11 mouse cellular contexts compared by ENCODE assay signal in the genomic region with DNA sequence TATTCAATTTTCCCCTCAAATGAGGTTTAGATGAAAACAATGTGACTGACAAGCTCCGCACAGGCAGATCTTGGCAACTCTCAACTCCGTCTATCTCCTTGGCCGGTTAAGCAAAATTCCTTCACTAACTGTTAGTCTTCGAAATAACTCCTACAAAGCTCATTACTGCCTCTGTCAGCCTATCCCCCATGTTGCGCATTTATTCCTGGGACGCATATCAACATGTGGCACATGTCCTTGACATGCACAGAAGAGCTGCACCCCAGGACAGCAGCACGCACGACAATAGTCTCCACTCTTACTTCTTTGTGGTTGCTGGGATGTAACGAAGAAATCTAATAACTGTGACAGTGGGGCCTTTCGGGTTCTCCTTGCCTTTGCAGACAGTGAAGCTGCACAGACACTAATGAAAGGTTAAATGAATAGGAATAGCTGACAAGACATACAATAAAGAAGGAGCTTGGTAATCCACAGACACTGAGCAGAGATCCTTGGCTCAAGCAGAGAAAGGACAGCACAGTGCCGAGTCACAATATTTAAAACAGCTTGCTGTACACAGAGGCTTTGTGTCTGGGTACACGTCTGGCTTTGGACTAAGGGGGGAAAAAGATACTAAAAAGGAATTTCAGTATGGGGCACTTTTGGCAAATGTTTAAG. TPM values are rescaled to one million over a fixed set of nuclear protein-coding genes. Genes with fewer than 3 reads are reported as not detected.
A peak's percentile ranks its signal among the peaks of the same experiment; 100 is the strongest.
DNase-seq lines count a peak whose midpoint lies in the region; ATAC-seq and TF ChIP-seq lines count a peak whose summit lies in the region.
"Had no signal": no experiment of that assay in that cellular context is flagged by ENCODE, and none has a peak within 500 bp of the region (broad histone marks: within the 10 kb centered on the region; RNA-seq: fewer than 3 reads in every experiment).

No protein-coding gene starts in this region.

- no peaks in the 10 kb centered on the region for H3K9me3 ChIP-seq in hindbrain, embryonic 11.5 days (ENCODE audit: control insufficient read depth, low read length)
- H3K9me3 ChIP-seq in midbrain, embryonic 11.5 days (ENCODE audit: control insufficient read depth, low read length), result no peaks in the 10 kb centered on the region
- H3K9me3 ChIP-seq: liver, embryonic 15.5 days had no signal

- H3K36me3 ChIP-seq in testis, adult 2 months (ENCODE audit: control insufficient read depth, insufficient read depth, low read length), result no peaks in the 10 kb centered on the region
- H3K36me3 ChIP-seq in hindbrain, embryonic 11.5 days (ENCODE audit: control insufficient read depth, insufficient read depth, low read length), result no peaks in the 10 kb centered on the region
- no peaks in the 10 kb centered on the region for H3K36me3 ChIP-seq in midbrain, embryonic 11.5 days (ENCODE audit: control insufficient read depth, insufficient read depth, low read length)
- H3K36me3 ChIP-seq: liver, embryonic 15.5 days had no signal

- WGBS in hindbrain, embryonic 11.5 days, result 44% methylated on average over 12 of the region's 12 CpGs
- WGBS in midbrain, embryonic 11.5 days, result 40% methylated on average over 12 of the region's 12 CpGs

- peak overlapping the region; percentile 21; the same call in 1 of the 2 replicates for H3K27ac ChIP-seq in testis, adult 2 months (ENCODE audit: control insufficient read depth, insufficient read depth, low read depth, low read length)
- 0 out of 2 replicates have a peak overlapping the region, but pooled peaks have one; percentile 17 for H3K27ac ChIP-seq in hindbrain, embryonic 11.5 days (ENCODE audit: low read depth, low read length)
- H3K27ac ChIP-seq in midbrain, embryonic 11.5 days (ENCODE audit: low read depth, low read length), result no peak overlapping the region
- H3K27ac ChIP-seq: liver, embryonic 15.5 days had no signal

- intact Hi-C loops in heart, postnatal 25 days (cut with DNase I), result no loop called here
- intact Hi-C loops in left cerebral cortex, postnatal 10 days (cut with DNase I), result no loop called here

- TF ChIP-seq POLR2A in testis, adult 2 months (IDR thresholded peaks at IDR 0.05; ENCODE audit: control insufficient read depth, low read depth, low read length), result no peak

- no peak overlapping the region for H3K9ac ChIP-seq in hindbrain, embryonic 11.5 days (ENCODE audit: low read depth, low read length)
- H3K9ac ChIP-seq in midbrain, embryonic 11.5 days (ENCODE audit: low read length), result no peak overlapping the region
- H3K9ac ChIP-seq: liver, embryonic 15.5 days had no signal

- H3K4me1 ChIP-seq in testis, adult 2 months (ENCODE audit: control insufficient read depth, insufficient read depth, low read length), result peaks cover 2% of the 10 kb centered on the region; the same call in 1 of the 2 replicates
- no peaks in the 10 kb centered on the region for H3K4me1 ChIP-seq in hindbrain, embryonic 11.5 days (replicated peaks; ENCODE audit: control insufficient read depth, insufficient read depth, low read length)
- H3K4me1 ChIP-seq in midbrain, embryonic 11.5 days (ENCODE audit: control insufficient read depth, insufficient read depth, low read length), result peaks cover 3% of the 10 kb centered on the region; the same call in 1 of the 2 replicates
- H3K4me1 ChIP-seq: liver, embryonic 15.5 days had no signal

- peak; percentile 81 for ATAC-seq in hindbrain, embryonic 11.5 days (ENCODE audit: low FRiP score)
- peak; percentile 80 for ATAC-seq in midbrain, embryonic 11.5 days (ENCODE audit: low FRiP score)
- ATAC-seq: forebrain, embryonic 16.5 days had no signal

- TF ChIP-seq CTCF in testis, adult 2 months (IDR thresholded peaks at IDR 0.05; ENCODE audit: control insufficient read depth, insufficient read depth, insufficient replicate concordance, low read depth, low read length), result no peak

- no peak overlapping the region for H3K4me2 ChIP-seq in hindbrain, embryonic 11.5 days (replicated peaks; ENCODE audit: low read depth, low read length)
- H3K4me2 ChIP-seq in midbrain, embryonic 11.5 days, result 0 out of 2 replicates have a peak overlapping the region, but pooled peaks have one; percentile 4
- H3K4me2 ChIP-seq: heart, embryonic 11.5 days; liver, embryonic 15.5 days had no signal

- no peak for DNase-seq in testis, postnatal 14 days (ENCODE audit: low spot score)
- peak; percentile 49 for DNase-seq in hindbrain, embryonic 11.5 days (ENCODE audit: low spot score)
- peak; percentile 89 for DNase-seq in midbrain, embryonic 11.5 days (ENCODE audit: low spot score, missing footprints)
- DNase-seq in liver, result no peak
- DNase-seq in heart, postnatal 25 days (ENCODE audit: low spot score), result no peak
- no peak for DNase-seq in left cerebral cortex, postnatal 10 days (ENCODE audit: extremely low spot score in 1 of 2, low spot score in 2 of 2)

- H3K27me3 ChIP-seq in testis, adult 2 months (ENCODE audit: control insufficient read depth, insufficient read depth, low read length), result no peaks in the 10 kb centered on the region
- peaks cover 29% of the 10 kb centered on the region for H3K27me3 ChIP-seq in hindbrain, embryonic 11.5 days (ENCODE audit: control insufficient read depth, insufficient read depth, low read length)
- H3K27me3 ChIP-seq in midbrain, embryonic 11.5 days (ENCODE audit: control insufficient read depth, insufficient read depth, low read length), result peaks cover 31% of the 10 kb centered on the region

- H3K4me3 ChIP-seq in testis, adult 2 months (ENCODE audit: control insufficient read depth, low read depth, low read length), result no peak overlapping the region
- H3K4me3 ChIP-seq in hindbrain, embryonic 11.5 days (ENCODE audit: low read depth, low read length), result no peak overlapping the region
- H3K4me3 ChIP-seq in midbrain, embryonic 11.5 days (ENCODE audit: low read depth, low read length), result no peak overlapping the region
- H3K4me3 ChIP-seq: liver, embryonic 15.5 days had no signal

RNA-seq across cellular contexts. Expression of a gene that starts 6.0 kb away (rescaled TPM):
- polyA plus RNA-seq in testis, adult 2 months (2012; rRNA removed), result 9.7 and 10.8 TPM in 2 replicates
- 11.7 and 16.1 TPM in 2 replicates for polyA plus RNA-seq in hindbrain, embryonic 11.5 days (2014; fragmentation: Nextera tagmentation; extraction: Ambion mirVana)
- 8.9 and 9.1 TPM in 2 replicates for polyA plus RNA-seq in midbrain, embryonic 11.5 days (2014; fragmentation: Nextera tagmentation; extraction: Ambion mirVana)
- total RNA-seq in heart, postnatal 25 days (2021), result 1 to 10 TPM; 2.1 to 2.5 TPM
- 1 to 10 TPM; 2.3 to 3.8 TPM for total RNA-seq in left cerebral cortex, postnatal 10 days (2021)
- total RNA-seq: common myeloid progenitor, adult 5-6 weeks had no signal

Comparison
In these comparisons a context has a peak if more than half of its experiments do, and no peak if none do; other contexts are left out.
1. DNase-seq: peak in hindbrain, embryonic 11.5 days (single experiment) and midbrain, embryonic 11.5 days (single experiment); none in testis, postnatal 14 days (single experiment), liver (single experiment), heart, postnatal 25 days (single experiment) and left cerebral cortex, postnatal 10 days (0 of 2).